Mouse (Mus musculus) embryonic fibroblast, embryonic 13.5 days (primary cell): ENCODE measurements around the gene Stk38l.

Experiments used
- CTCF ChIP-seq: IDR thresholded peaks from 2 replicates; pipeline ENCODE4 v1.5.1; 2011; ENCODE audit warnings: mild to moderate bottlenecking, control low read depth, low read length, moderate library complexity, borderline replicate concordance; ENCODE audit not compliant: insufficient read depth
- POLR2A ChIP-seq: IDR thresholded peaks from 2 replicates; pipeline ENCODE4 v1.6.1; 2011; ENCODE audit warnings: low read depth, mild to moderate bottlenecking, control low read depth, low read length, moderate library complexity

GRCm38 (mm10) chr6:146778055-146778454 is 53.3 kb downstream of the Stk38l start:
- TF ChIP-seq POLR2A (no peak), CTCF (no peak)
